Mouse (Mus musculus) c-Kit-positive CD71-negative TER-119-negative erythroid progenitor cells, embryonic 14.5 days (primary cell): ENCODE data around the gene Gfpt2.

ENCODE experiments used
- DNase-seq: peaks from one replicate; pipeline ENCODE4 v3.0.0-alpha.2; 2013; ENCODE audit warnings: low read depth

Gene Gfpt2

DNA sequence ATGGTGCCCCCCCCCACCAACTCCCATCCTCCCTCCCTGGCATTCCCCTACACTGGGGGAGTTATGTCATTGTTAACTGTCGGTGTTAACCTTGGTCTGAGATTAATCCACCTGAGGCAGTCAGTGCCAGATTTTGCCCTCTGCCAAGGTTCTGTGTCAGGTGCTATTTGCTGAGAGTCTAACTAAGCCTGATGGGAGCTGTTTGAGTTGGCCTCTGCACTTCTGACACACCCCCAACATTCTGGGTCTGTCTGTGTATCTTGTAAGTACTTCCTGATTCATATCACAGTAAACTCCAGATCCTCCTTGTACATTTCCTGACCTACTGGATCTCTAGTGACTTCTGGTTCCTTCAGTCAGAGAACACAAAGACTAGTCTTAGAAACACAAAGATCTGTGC lies 46.7 kb downstream of the Gfpt2 start:
- DNase-seq: no peak

DNA sequence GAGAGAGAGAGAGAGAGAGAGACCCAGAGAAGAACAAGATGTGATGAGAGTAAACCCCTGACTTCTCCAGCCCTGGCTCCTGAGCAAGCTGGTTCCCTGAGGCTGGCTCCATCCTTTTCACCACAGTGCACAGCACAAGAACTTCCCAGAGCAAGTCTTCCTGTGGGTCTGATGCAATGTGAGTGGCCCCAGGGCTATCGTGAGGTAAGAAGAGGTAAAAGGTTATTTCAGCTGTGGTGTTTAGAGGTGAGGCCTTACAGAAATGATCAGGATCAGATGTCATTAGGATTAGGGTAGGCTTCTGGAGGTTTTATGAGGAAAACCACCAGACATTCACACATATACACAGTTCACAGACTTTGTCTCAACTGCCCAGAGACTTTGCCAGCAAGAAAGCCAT lies 47.9 kb downstream of the Gfpt2 start:
- no peak for DNase-seq

DNA sequence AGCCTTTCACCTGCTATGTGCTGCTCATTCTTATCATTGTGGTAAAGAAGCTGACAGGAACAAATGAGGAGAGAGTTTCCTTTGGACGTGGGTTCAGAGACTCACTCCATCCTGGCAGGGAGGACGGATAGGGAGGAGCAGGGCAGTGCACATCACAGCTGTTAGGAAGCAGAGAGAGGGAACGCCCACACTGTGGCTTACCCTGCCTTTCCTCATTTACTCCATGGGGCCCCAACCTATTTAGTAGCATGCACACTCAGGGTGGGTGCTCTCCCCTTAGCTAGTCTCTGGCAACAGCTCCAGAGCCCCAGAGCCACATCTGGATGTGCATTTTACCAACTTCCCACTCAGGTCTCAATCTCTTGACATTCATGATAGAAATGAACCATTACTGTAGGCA lies 48.7 kb downstream of the Gfpt2 start:
- DNase-seq: no peak

DNA sequence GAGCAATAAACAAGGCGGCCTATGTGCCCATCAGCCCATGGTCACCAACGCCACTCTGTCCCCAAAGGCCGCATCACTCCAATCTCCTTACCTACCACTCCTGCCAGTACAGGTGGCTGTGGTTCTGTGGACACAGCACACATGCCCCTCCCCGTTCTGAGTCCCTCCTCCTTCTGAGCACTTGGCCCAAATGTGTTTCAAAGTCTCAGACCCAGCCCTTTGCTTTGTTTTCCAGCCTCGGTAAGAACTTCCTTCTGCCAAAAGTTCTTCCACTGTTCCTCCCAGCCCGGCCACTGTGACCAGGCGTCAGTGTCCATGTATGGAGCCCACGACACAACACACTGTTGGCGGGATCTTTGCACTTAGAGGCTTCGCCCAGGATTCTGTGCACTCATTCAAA lies 50.3 kb downstream of the Gfpt2 start:
- no peak for DNase-seq

DNA sequence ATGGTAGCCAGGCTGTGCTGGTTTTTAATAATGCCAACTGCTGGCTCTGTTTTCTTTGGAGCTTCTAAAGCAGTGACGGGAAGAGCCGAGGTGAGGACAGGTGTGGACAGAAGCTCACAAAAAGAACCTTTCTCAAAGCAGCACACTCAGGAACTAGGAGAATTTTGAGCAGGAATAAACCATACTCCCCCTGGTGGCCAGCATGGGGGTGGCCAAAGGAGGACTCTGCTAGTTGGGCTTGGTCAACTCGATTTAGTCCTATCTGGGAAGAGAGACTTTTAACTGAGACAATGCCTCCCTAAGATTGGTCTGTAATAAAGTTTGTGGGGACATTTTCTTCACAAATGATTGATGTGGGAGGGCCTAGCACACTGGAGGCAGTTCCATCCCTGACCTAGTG lies 51.0 kb downstream of the Gfpt2 start:
- DNase-seq: no peak

DNA sequence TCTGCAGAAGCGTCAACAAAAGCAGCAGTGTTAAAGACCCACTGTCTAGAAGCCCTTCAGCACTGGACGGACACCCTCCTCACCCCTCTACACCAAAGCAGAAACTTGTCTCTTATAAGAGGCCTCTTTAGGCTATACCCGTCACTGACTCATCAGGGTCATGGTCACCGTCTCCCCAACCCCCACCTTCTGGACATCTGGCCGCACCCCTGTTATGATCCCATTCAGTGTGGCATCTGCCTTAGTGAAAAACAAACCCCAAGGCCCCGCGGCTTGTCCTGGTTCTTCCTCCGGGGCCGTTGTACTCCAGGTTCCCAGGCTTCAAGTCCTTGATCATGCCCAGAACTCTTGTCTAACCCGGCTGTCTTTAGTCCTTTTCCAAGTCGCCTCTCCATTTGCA lies 52.0 kb downstream of the Gfpt2 start:
- DNase-seq: no peak

DNA sequence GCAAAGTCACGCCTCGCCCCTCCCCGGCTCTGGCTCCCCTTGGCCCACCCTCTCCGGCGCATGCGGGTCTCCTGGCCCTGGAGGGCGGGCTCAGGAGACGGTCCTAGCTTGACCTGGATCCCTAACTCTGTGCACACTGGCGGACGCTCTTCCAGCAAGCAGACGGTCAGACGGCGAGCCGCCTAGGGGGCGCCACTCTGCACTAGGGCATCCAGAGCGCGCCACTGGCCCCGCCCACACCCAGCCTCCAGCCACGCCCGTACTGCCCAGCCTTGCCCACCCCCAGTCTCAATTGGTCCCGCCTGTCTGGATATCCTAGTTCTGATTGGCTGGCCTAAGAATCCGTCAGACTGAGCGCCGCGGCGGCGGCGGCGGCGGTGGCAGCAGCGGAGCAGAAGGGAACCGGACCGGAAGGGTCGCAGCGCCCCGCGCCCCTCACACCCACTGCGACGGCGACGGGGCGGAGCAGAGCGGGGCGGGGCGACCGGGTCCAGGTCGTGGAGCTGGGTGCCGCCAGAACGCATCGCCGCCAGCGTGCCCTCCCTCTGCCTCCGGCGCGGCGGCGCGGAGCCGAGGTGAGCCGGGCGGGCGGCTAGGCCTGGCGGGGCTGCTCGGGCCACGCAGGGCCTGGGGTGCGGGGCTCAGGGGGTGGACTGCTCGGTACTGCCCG lies 52.6 kb downstream of the Gfpt2 start, which contains the start of gene Mapk9:
Gene Mapk9 (plus strand): TSS at position 351 of the 670 bp plus-strand sequence.
- DNase-seq: peak; percentile 98

DNA sequence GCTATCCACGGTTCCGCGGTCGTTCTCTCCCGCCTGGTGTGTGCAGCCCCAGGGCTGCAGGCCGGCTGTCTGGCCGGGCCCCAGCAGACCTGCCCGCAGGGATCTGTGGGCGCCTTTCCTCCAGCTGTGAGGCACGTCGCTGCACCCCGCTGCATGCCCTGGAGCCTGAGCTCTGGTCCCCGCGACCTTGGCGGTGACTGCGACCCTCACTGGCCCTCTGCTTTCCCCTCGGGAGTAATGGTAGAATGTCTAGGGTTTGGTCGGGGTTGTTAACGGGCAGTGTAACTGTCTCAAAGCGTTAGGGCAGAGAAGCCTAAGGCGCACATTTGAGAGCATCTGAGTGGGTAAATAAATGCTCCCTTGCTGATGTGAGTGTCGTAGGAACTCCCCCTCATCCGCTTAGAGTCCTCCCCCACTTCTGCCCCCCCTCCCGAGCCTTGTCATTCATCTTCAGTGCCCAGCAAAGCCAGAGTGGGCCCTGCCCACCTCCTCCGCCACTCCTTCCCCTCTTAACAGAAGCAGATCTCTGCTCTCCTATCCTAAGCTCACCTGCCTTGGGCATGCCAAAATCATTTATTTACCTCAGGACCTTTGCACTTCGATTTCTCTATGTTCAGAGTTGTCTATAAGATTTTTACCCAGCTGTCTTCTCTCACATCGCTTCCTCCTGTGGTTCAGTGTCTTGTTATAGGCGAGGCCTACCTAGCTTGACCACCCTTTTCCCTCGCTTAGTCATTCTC lies 53.3 kb downstream of the Gfpt2 start:
- no peak for DNase-seq

DNA sequence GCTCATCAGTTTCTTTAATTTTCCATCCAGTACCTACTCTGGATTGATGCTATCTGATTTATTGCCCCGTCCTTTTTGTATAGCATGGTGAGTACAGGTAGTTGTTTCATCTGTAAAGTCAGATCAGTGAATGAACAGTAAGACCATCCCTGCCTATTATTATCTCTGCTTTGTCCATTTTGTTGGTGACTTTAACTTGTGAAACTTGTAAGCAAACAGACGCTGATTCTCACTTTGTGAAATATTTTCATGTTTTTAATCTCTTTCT lies 53.8 kb downstream of the Gfpt2 start:
- DNase-seq: no peak

DNA sequence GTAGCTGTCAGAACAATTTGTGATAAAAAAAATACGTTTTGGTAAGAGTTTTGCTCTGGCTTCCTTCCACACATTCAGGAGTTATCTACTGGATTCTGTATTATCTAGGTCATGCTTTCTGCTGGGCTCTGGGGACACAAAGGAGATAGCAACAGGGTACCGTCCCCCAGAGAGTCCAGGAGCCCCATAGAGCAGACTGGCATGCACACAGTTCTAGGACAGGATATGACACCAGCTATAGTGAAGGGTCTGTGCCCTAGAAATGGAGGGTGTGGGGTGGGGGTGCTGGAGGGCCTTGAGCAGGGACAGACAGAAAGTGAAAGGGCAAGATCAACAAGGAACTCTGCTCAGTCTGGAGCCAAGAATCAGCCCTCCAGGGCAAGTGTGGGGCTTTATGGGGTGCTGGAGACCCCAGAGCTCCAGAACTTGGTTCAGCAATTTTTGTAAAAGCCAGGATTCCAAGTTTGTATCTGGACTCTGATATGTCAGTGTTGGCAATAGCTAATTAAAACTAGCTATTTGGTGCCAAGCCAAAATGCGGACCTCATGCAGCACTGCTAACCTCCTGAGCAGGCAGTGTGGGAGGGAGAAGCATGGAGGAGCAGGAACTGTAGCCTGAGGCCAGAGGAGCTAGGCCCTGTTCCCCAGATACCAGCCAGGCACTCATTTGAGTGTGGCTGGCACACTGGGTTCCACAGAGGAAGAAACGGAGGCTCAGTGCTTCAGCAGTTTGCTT lies 54.3 kb downstream of the Gfpt2 start:
- DNase-seq: no peak

DNA sequence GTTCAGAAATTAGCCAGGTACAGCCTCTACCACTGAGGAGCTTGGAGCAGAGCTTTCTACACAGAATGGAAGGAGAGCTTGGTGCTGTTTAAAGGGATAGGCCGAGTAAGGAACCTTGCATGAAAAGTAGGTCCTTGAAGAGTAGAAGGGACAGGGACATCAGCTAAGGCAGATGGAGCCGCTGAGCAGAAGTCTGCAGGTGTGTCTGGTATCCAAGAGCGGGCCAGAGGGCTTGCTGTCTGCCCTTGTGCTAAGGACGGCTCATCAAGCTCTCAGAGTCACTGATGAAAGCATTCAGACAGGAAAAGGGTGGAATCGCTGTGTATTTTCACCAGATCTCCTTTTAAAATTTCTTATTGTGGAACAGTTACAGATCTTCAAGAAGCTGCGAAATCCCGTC lies 56.4 kb downstream of the Gfpt2 start:
- DNase-seq: no peak

DNA sequence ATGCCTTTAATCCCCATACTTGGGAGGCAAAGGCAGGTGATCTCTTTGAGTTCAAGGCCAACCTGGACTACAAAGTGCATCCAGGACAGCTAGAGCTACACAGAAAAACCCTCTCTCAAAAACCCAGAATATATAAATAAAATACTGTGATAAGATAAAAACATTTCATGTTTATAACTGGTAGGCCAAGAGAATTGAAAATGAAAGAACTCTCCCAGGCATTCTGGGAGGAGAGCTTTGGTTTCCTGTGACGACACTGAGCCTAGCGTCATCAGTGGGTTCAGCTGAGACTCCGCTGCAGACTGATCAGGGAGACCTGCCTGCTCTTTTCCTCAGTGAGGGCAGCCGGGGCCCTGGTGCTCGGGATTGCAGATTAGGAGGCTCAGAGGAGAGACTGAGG lies 61.2 kb downstream of the Gfpt2 start:
- DNase-seq: no peak

DNA sequence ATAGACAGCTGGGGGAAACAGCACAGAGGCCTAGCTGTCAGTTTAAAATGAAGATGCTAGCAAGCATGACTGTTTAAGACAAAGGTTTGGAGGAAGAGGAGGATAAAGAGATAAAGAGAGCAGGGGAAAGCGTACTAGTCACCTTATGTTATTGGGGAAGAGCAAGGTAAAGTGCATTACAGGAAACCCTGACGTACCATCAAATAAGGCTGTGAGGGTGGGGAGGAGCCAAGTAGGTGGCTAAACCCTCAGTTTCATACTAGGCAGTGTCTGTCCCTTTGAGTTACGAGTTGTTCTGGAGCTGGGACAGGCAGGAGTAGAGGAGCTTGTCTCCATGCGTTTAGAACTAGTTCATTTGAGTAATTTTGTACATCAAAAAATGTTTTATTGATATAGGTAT lies 67.2 kb downstream of the Gfpt2 start:
- DNase-seq: no peak

DNA sequence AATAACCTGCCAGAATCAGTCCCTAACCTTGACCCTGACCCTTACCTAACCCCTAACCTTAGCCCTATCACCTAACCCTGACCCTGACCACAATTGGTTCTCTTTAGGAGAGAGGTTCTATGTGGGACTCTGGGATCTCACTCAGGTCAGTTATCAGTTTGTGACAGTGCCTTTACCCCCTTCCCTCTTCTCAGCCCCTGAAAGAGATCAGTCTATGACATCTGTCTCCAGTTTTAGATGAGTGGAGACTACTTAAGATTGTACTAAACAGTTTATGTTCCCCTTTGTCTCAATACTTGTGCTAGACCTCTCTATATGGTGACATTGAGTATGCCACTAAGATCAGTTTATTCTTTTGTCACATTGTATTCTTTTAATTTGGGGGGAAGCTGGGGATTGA lies 69.9 kb downstream of the Gfpt2 start:
- no peak for DNase-seq

DNA sequence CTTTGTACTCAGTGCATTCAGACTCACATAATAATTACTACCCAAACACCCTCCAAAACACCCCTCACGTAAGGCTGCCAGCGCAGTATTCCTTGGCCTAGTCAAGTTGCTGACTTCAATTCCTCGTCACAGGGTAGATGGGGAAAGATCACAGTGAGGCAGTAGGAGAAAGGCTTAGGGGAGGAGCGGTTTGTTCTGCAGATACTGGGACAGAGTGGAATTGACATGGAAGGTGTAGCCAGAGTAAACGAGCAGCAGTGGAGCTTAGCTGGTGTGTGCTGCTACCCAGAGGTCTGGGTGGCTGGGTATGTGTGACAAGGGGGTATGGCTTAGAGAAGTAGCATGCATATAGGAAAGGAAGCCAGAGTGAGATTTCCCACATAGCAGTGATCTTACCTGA lies 73.3 kb downstream of the Gfpt2 start:
- no peak for DNase-seq

DNA sequence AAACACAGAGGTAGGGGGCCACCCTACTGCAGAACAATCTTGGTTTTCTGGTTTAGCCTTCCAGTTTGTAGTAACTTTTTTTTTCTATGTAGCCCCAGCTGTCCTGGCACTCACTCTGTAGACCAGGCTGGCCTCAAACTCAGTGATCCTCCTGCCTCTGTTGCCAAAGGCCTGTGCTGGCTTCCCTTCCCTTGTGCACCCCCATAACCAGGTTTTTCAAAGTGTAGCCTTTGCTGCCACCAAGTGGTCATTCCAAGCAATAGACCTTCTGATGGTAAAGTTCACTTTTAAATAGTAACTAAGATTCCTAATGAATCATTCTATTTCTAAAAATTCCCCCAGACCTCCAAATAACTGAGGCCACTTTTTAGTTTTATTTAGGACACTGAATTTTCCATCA lies 75.8 kb downstream of the Gfpt2 start:
- peak; percentile 56 for DNase-seq

DNA sequence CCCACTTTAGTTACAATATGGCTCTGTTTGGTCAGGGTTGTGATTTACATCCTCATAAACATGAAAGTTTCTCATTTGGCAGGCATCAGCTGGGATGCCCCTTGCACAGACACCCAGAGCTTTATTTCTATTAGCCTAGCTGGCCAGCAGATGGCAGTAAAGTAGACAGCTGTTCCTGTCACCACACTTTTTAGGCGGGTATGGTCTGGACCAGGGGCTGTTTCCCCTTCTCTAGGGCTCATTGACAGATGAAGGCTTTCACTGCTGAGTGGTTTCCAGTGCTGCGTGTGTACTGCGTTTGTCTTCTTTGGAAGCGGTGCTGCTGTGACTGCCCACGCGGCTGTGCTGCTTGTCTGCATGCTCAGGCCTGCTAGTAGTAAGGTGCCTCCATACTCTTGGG lies 77.9 kb downstream of the Gfpt2 start:
- peak; percentile 45 for DNase-seq

DNA sequence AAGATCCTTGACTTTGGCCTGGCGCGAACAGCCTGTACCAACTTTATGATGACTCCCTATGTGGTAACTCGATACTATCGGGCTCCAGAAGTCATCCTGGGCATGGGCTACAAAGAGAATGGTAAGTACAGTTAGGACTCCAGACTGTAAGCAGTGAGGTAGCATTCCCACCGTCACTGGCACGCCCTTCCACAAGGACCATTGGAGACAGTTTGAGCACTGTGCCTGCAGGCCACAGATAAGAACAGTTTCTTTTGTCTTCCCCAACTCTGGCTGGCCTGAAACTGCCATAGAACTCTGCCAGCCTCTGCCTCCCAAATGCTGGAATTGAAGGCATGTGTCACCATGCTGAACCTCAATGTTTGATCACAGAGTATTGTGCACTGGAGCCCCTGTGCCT lies 78.8 kb downstream of the Gfpt2 start:
- no peak for DNase-seq

DNA sequence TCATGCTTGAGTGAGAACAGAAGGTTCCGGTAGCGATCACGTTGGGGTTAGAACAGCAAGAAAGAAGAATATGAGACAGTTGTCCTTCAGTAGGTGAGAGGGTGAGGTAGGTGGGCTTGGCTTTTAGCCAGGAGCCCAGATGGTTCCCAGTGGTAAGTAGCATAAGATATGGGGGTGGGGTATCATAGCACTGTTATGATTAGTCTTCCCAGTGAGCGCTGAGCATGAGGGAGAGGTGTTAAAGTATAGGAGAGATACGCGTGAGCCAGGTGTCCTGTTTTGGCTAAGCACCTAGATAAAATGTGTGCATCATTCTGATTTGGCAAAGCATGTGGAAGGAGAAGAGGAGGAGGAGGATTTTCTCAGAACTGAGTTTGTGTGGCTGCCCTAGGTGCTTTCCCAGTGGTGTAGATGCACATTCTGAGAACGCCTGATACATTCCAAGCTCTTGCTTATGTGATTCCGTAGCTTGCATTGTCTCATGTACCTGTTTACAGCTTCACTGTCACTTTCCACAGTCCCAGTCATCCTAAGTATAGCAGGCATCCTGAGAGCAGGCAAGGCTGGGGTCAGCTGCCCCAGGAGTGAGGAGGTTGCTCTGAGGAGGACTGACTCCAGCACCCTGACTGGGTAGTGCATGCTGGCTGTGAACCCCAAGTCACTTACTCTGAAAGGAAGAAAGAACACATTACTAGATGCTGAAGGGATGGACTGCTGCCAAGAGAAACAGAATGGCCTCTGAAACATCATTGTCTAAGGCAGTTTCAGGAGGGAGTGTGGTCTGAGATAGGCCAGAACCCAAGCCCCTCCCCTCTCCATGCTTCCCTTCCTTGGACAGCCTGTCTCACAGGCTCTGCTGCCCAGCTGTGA lies 83.2 kb downstream of the Gfpt2 start:
- no peak for DNase-seq

DNA sequence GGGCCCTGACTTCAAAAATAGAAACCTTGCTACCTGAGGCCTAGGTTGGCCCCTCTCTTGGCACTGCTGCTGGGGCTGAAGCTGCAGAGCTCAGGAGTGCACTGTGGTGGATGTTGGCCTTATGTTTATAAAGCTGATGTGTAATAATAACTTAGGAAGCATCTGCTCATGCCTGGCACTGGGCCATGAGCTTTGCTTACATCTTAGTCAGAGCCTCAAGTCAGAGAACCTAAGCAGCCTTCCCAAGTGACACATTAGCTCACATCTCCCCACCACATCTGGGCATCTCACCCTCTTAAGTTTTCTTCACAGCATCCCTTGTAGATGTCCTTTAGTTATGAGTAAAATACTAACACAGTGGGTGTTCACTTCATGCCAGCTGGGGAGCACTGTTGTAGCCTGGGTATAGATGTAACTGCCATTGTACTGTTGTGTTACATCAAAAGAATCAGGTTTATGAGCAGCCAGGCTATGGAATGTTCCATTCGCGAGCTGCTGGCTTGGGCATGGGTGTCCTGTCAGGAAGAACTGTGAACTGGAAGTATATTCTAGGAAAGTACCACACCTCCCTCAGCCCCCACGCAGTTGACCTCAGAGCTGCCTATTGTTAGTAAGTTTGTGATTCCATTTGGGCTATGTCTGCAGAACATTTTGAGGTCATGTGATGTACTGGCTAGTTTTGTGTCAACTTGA lies 86.1 kb downstream of the Gfpt2 start:
- no peak for DNase-seq

DNA sequence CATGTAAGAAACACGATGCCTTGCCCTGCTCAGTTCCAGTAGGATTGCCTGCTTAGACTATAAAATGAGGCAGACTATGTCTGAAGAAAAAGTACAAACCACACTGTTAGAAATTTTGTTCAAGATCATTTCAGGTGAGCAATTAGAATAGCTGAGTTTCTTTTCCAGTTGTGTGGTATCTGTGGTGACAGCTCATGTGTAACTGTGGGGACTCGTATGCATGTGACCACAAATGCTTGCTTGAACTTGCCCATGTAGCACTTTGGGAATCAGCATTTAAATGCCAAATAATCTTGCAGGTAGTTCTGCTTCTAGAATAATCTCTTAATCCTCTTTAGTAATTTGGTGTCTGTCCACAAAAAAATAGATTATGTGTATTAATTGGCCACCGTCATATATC lies 89.4 kb downstream of the Gfpt2 start:
- no peak for DNase-seq
